Mouse (Mus musculus): ENCODE measurements around the gene Rbbp8nl. TPM values are rescaled to one million over a fixed set of nuclear protein-coding genes. Genes with fewer than 3 reads are reported as not detected.
A peak's percentile ranks its signal among the peaks of the same experiment; 100 is the strongest.

Rbbp8nl gene
- polyA plus RNA-seq, 1 experiment from 2014 or later: not detected

DNA sequence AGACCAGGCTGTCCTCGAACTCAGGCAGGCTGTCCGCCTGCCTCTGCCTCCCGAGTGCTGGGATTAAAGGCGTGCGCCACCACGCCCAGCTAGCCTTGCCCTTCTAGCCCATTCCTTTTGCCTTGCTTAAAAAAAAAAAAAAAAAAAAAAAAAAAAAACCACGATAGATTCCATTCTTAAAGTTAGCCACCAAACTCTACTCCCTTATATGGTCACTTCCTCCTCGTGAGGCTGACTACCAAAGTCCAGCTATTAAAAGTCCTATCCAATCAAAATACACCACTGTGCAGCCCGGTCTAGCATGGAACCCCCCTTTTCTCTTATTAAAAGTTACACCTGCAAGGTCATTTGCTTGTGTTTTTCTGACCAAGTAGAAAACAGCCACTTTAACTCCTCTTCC lies 34.0 kb downstream of the Rbbp8nl start:
- ATAC-seq: no peak
- peaks cover 10% of the 10 kb centered on the region for H3K36me3 ChIP-seq (ENCODE audit: control insufficient read depth, insufficient read depth, low read length)
- H3K9me3 ChIP-seq (ENCODE audit: control insufficient read depth, low read length): no peaks in the 10 kb centered on the region
- no peak overlapping the region for H3K9ac ChIP-seq (ENCODE audit: low read depth, low read length)
- H3K27ac ChIP-seq (ENCODE audit: low read depth, low read length): no peak overlapping the region
- H3K27me3 ChIP-seq (replicated peaks; ENCODE audit: control insufficient read depth, insufficient read depth, low read length): no peaks in the 10 kb centered on the region
- 86% methylated on average over 9 of the region's 9 CpGs for WGBS
- no peak overlapping the region; the same call in 1 of the 2 replicates for H3K4me3 ChIP-seq (ENCODE audit: low read length)
- H3K4me1 ChIP-seq (ENCODE audit: control insufficient read depth, insufficient read depth, low read depth, low read length): peaks cover 16% of the 10 kb centered on the region
- peak overlapping the region; percentile 83 for H3K4me2 ChIP-seq (ENCODE audit: low read length)

DNA sequence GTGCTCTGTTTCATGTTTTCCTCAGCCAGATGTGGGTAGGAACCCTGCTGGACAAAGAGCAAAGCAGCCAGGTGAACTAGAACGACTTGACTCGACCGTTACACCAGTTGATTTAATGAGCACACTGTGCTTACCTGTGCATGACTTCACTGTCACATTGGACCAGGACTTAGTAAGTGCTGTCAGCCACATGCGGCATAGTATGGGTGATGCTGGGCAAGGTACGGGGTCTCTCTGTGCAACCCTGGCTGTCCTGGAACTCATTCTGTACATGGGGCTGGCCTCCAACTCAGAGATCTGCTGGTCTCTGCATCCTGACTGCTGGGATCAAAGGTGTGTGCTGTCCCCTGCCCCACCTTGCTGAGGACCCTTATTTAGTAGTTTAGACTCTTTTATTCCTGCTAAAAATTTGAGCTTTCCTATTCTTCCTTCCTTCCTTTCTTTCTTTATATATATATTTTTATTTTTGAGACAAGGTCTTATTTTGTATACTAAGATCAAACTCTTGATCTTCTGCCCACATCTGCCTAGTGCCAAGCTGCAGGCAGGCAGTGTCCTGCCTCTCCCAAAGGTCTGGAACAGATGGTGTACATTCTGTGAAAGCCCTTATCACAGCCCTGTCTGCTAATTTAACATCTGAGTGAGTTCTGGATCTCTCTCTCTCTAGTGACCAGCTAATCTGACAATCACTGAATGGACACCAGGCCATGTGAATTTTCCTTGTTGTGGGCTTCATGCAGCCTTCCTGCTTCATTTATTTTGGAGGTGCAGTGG lies 35.1 kb downstream of the Rbbp8nl start:
- H3K27ac ChIP-seq (ENCODE audit: low read depth, low read length): no peak overlapping the region
- no peaks in the 10 kb centered on the region for H3K27me3 ChIP-seq (replicated peaks; ENCODE audit: control insufficient read depth, insufficient read depth, low read length)
- no peak overlapping the region for H3K9ac ChIP-seq (ENCODE audit: low read depth, low read length)
- H3K9me3 ChIP-seq (ENCODE audit: control insufficient read depth, low read length): no peaks in the 10 kb centered on the region
- no peak overlapping the region for H3K4me3 ChIP-seq (ENCODE audit: low read length)
- H3K4me2 ChIP-seq (ENCODE audit: low read length): no peak overlapping the region
- ATAC-seq: no peak
- 90% methylated on average over 5 of the region's 5 CpGs for WGBS
- H3K4me1 ChIP-seq (ENCODE audit: control insufficient read depth, insufficient read depth, low read depth, low read length): peaks cover 16% of the 10 kb centered on the region
- peaks cover 4% of the 10 kb centered on the region; the same call in 1 of the 2 replicates for H3K36me3 ChIP-seq (ENCODE audit: control insufficient read depth, insufficient read depth, low read length)

DNA sequence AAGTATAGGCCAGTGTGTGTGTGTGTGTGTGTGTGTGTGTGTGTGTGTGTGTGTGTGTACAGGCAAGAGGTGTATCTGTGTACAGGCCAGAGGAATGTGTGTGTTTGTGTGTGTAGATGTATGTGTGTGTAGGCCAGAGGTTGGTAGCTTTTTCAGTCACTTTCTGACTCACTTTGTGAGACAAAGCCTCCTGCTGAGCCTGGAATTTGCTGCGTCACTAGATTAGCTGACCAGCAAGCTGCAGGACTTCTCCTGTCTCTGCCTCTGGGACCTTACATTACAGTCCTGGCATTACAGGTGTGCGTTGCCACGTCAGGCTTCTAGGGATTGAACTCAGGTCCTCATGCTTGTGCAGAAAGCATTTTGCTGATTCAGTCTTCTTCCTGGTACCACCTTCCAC lies 37.8 kb downstream of the Rbbp8nl start:
- Histone ChIP-seq H3K9me3 (ENCODE audit: control insufficient read depth, low read length) (no peaks in the 10 kb centered on the region), H3K9ac (ENCODE audit: low read depth, low read length) (no peak overlapping the region), H3K36me3 (ENCODE audit: control insufficient read depth, insufficient read depth, low read length) (no peaks in the 10 kb centered on the region), H3K27ac (ENCODE audit: low read depth, low read length) (no peak overlapping the region), H3K4me1 (ENCODE audit: control insufficient read depth, insufficient read depth, low read depth, low read length) (peaks cover 9% of the 10 kb centered on the region), H3K4me3 (ENCODE audit: low read length) (no peak overlapping the region), H3K4me2 (ENCODE audit: low read length) (no peak overlapping the region), H3K27me3 (replicated peaks; ENCODE audit: control insufficient read depth, insufficient read depth, low read length) (no peaks in the 10 kb centered on the region)
- 48% methylated on average over 3 of the region's 3 CpGs for WGBS
- no peak for ATAC-seq

DNA sequence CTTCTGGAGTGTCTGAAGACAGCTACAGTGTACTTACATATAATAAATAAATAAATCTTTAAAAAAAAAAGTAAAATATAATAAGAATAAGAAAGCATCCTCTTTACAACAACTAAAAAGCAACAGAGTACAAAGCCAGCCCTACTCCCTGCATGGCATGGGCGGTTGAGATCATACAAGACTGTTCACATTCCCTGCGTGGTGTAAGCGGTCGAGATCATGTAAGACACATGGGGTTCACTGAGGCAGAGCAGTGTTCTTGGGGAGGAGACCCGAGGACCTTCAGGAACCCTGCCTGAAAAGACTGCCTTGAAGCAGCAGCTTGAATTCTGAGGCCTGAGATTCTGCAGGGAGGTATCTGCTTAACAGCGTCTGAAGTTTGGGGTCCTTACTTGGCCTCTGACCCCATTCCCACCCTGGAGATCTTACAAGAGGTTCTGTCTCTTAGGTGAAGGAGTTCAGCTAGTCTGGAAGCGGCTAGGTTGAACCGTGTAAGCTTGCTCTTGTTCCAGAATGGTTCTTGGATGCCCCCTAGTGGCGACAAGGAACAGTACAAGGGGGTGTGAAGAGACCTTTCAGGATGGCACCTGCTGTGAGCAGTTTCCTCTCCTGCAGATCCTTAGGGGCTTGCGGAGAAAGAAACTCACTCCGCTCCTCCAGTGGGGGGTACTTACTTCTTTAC lies 38.6 kb downstream of the Rbbp8nl start:
- Histone ChIP-seq H3K27ac (ENCODE audit: low read depth, low read length) (no peak overlapping the region), H3K9ac (ENCODE audit: low read depth, low read length) (peak overlapping the region; percentile 25; the same call in 1 of the 2 replicates), H3K9me3 (ENCODE audit: control insufficient read depth, low read length) (no peaks in the 10 kb centered on the region), H3K4me1 (ENCODE audit: control insufficient read depth, insufficient read depth, low read depth, low read length) (peaks cover 5% of the 10 kb centered on the region), H3K27me3 (replicated peaks; ENCODE audit: control insufficient read depth, insufficient read depth, low read length) (no peaks in the 10 kb centered on the region), H3K4me3 (ENCODE audit: low read length) (no peak overlapping the region), H3K36me3 (ENCODE audit: control insufficient read depth, insufficient read depth, low read length) (no peaks in the 10 kb centered on the region), H3K4me2 (ENCODE audit: low read length) (no peak overlapping the region; the same call in 1 of the 2 replicates)
- peak; percentile 87 for ATAC-seq
- WGBS: 31% methylated on average over 11 of the region's 11 CpGs

DNA sequence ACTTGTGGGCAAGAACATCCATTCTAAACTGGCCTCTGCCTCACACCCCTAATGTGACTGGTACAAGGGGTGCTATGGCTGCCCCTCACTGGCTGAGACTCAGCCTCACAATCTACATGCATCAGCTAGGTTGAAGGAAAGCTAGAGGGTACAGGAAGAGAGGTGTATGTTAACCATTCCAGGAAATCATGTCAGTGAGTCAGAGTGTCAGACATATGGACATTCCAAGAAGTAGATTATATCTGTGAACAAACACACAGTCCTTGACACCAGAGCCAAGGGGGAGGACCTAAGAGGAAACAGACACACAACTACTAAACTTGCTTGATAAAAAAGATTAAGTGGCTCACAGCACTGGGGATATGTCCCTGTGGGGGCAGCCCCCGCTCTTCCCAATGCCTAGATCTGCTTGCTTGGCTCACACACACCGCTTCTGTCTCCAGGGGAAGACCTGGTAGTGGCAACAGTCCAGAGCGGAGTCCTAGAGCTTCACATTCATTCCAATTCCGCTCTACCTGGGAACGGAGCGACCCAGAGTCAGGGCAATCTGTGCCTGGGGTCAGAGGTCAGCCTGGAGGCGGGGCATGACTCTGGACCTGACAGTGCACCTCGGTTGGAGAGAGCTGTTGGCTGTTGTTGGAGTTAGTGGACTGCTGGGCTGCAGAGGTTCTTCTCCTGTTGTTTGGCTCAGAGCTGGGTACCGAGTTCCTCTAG lies 40.6 kb downstream of the Rbbp8nl start:
- no peak overlapping the region for H3K9ac ChIP-seq (ENCODE audit: low read depth, low read length)
- ATAC-seq: no peak

DNA sequence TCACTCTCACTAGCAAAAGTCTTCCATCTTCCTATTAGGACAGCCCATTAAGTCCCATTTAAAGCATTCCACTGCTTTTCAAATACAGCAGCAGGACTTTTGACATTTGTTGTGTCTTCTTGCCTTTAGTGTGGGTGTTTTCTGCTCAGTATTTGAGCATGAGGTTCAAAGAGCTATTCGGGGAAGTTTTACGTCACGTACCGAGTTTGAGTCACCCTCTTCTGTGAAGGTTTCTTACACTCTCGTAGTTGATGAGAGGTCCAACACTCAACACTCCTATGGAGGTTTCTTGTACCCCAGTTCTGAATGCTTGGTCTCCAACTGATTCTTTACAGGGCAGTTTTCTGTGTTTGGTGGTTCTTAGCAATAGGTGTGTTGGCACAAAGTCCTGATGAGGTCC lies 41.8 kb downstream of the Rbbp8nl start:
- ATAC-seq: no peak
- Histone ChIP-seq H3K4me2 (ENCODE audit: low read length) (no peak overlapping the region), H3K4me1 (ENCODE audit: control insufficient read depth, insufficient read depth, low read depth, low read length) (peaks cover 2% of the 10 kb centered on the region; the same call in 1 of the 2 replicates), H3K36me3 (ENCODE audit: control insufficient read depth, insufficient read depth, low read length) (no peaks in the 10 kb centered on the region), H3K27me3 (replicated peaks; ENCODE audit: control insufficient read depth, insufficient read depth, low read length) (no peaks in the 10 kb centered on the region), H3K9me3 (ENCODE audit: control insufficient read depth, low read length) (no peaks in the 10 kb centered on the region), H3K9ac (ENCODE audit: low read depth, low read length) (no peak overlapping the region), H3K4me3 (ENCODE audit: low read length) (no peak overlapping the region), H3K27ac (ENCODE audit: low read depth, low read length) (no peak overlapping the region)
- 88% methylated on average over 5 of the region's 5 CpGs for WGBS

More for the DNA sequence above, 40.6 kb downstream of the Rbbp8nl start:
- H3K4me3 ChIP-seq (ENCODE audit: low read length): no peak overlapping the region
- WGBS: 63% methylated on average over 9 of the region's 9 CpGs
- H3K4me1 ChIP-seq (ENCODE audit: control insufficient read depth, insufficient read depth, low read depth, low read length): peaks cover 2% of the 10 kb centered on the region; the same call in 1 of the 2 replicates
- H3K36me3 ChIP-seq (ENCODE audit: control insufficient read depth, insufficient read depth, low read length): no peaks in the 10 kb centered on the region
- H3K27ac ChIP-seq (ENCODE audit: low read depth, low read length): no peak overlapping the region
- no peaks in the 10 kb centered on the region for H3K27me3 ChIP-seq (replicated peaks; ENCODE audit: control insufficient read depth, insufficient read depth, low read length)
- no peaks in the 10 kb centered on the region for H3K9me3 ChIP-seq (ENCODE audit: control insufficient read depth, low read length)
- no peak overlapping the region for H3K4me2 ChIP-seq (ENCODE audit: low read length)

DNA sequence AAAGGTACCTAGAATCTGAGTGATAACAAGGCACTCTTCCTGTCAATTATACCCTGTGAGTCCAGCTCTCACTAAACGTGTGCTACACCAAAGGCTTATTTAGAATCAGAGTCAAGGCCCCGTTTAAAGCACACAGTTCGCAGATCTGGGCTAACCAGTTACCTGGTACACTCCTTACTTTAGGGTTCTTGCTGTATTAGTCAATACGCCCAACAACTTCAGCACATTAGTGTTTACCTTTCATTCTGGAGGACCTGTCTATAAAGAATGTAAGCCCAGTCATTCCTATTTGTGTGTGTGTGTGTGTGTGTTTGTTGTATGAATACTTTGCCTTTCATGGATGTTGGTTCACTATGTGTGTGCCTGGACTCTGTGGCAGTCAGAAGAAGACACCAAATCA lies 46.6 kb downstream of the Rbbp8nl start:
- Histone ChIP-seq H3K9ac (ENCODE audit: low read depth, low read length) (no peak overlapping the region), H3K27me3 (replicated peaks; ENCODE audit: control insufficient read depth, insufficient read depth, low read length) (no peaks in the 10 kb centered on the region), H3K4me3 (ENCODE audit: low read length) (no peak overlapping the region), H3K36me3 (ENCODE audit: control insufficient read depth, insufficient read depth, low read length) (no peaks in the 10 kb centered on the region), H3K4me1 (ENCODE audit: control insufficient read depth, insufficient read depth, low read depth, low read length) (no peaks in the 10 kb centered on the region), H3K27ac (ENCODE audit: low read depth, low read length) (no peak overlapping the region), H3K9me3 (ENCODE audit: control insufficient read depth, low read length) (no peaks in the 10 kb centered on the region), H3K4me2 (ENCODE audit: low read length) (no peak overlapping the region)
- ATAC-seq: no peak
- 93% methylated on average over 4 of the region's 4 CpGs for WGBS

DNA sequence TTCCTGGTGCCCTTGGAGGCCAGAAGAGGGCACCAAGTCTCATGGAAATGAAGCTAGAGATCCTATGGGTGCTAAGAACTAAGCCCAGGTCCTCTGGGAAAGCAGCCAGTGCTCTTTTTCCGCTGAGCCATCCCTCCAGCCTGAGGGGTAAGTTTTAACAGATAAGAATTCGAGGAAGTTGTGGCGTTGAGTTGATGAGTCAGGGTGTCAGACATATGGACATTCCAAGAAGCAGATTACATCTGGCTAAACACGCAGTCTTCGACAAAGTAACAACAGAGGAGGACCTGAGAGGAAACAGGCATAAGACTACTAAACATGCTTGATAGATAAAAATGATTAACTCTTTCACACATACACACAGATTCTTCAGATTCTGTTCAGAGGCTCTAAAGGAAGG lies 51.1 kb downstream of the Rbbp8nl start:
- Histone ChIP-seq H3K9me3 (ENCODE audit: control insufficient read depth, low read length) (no peaks in the 10 kb centered on the region), H3K4me1 (ENCODE audit: control insufficient read depth, insufficient read depth, low read depth, low read length) (no peaks in the 10 kb centered on the region), H3K36me3 (ENCODE audit: control insufficient read depth, insufficient read depth, low read length) (no peaks in the 10 kb centered on the region), H3K4me2 (ENCODE audit: low read length) (no peak overlapping the region), H3K4me3 (ENCODE audit: low read length) (no peak overlapping the region), H3K27me3 (replicated peaks; ENCODE audit: control insufficient read depth, insufficient read depth, low read length) (no peaks in the 10 kb centered on the region), H3K27ac (ENCODE audit: low read depth, low read length) (no peak overlapping the region), H3K9ac (ENCODE audit: low read depth, low read length) (no peak overlapping the region)
- 86% methylated on average over 5 of the region's 5 CpGs for WGBS
- ATAC-seq: no peak
